ENCODE assay signal across 16 mouse cellular contexts in genomic region chr19:38729264-38729663, GRCm38 (mm10).
DNase-seq lines count a peak whose midpoint lies in the region; ATAC-seq and TF ChIP-seq lines count a peak whose summit lies in the region.
"Had no signal": no experiment of that assay in that cellular context is flagged by ENCODE, and none has a peak within 500 bp of the region (broad histone marks: within the 10 kb centered on the region; RNA-seq: fewer than 3 reads in every experiment).

No protein-coding gene starts in this region.

- TF ChIP-seq POLR2A in lung, adult 2 months (IDR thresholded peaks at IDR 0.05; ENCODE audit: borderline replicate concordance, extremely low read depth, low read depth, low read length) = no peak

- H3K9me3 ChIP-seq in forebrain, embryonic 12.5 days = no peaks in the 10 kb centered on the region
- no peaks in the 10 kb centered on the region for H3K9me3 ChIP-seq in forebrain, embryonic 15.5 days
- H3K9me3 ChIP-seq in hindbrain, embryonic 16.5 days (ENCODE audit: control insufficient read depth, low read length) = no peaks in the 10 kb centered on the region
- H3K9me3 ChIP-seq in neural tube, embryonic 14.5 days (ENCODE audit: control insufficient read depth, low read length) = no peaks in the 10 kb centered on the region
- H3K9me3 ChIP-seq: embryonic facial prominence, embryonic 13.5 days had no signal

- no peaks in the 10 kb centered on the region for H3K27me3 ChIP-seq in forebrain, embryonic 12.5 days
- no peaks in the 10 kb centered on the region for H3K27me3 ChIP-seq in forebrain, embryonic 15.5 days
- no peaks in the 10 kb centered on the region for H3K27me3 ChIP-seq in hindbrain, embryonic 16.5 days (replicated peaks; ENCODE audit: control insufficient read depth, insufficient read depth, low read length)
- no peaks in the 10 kb centered on the region for H3K27me3 ChIP-seq in neural tube, embryonic 14.5 days (ENCODE audit: control insufficient read depth, insufficient read depth, low read length)
- H3K27me3 ChIP-seq: embryonic facial prominence, embryonic 13.5 days had no signal

- no peaks in the 10 kb centered on the region for H3K36me3 ChIP-seq in forebrain, embryonic 12.5 days (replicated peaks)
- H3K36me3 ChIP-seq in forebrain, embryonic 15.5 days = 0 out of 2 replicates have a peak, but pooled peaks cover 1% of the 10 kb centered on the region
- no peaks in the 10 kb centered on the region for H3K36me3 ChIP-seq in hindbrain, embryonic 16.5 days (ENCODE audit: control insufficient read depth, insufficient read depth, low read length)
- H3K36me3 ChIP-seq in neural tube, embryonic 14.5 days (ENCODE audit: control insufficient read depth, insufficient read depth, low read length) = no peaks in the 10 kb centered on the region
- H3K36me3 ChIP-seq: embryonic facial prominence, embryonic 13.5 days had no signal

- peaks cover 9% of the 10 kb centered on the region for H3K4me1 ChIP-seq in forebrain, embryonic 12.5 days
- 0 out of 2 replicates have a peak, but pooled peaks cover 2% of the 10 kb centered on the region for H3K4me1 ChIP-seq in forebrain, embryonic 15.5 days
- no peaks in the 10 kb centered on the region for H3K4me1 ChIP-seq in hindbrain, embryonic 16.5 days (ENCODE audit: control insufficient read depth, insufficient read depth, low read depth, low read length)
- no peaks in the 10 kb centered on the region for H3K4me1 ChIP-seq in neural tube, embryonic 14.5 days (ENCODE audit: control insufficient read depth, insufficient read depth, low read length)
- H3K4me1 ChIP-seq in lung, adult 2 months (ENCODE audit: control insufficient read depth, insufficient read depth, low read length) = no peaks in the 10 kb centered on the region
- H3K4me1 ChIP-seq: embryonic facial prominence, embryonic 13.5 days had no signal

- ATAC-seq in forebrain, embryonic 12.5 days (ENCODE audit: low FRiP score) = peak; percentile 51; the same call in 1 of the 2 replicates
- ATAC-seq in forebrain, embryonic 15.5 days (replicated peaks) = no peak
- ATAC-seq in hindbrain, embryonic 16.5 days = peak; percentile 87
- ATAC-seq in neural tube, embryonic 14.5 days (ENCODE audit: low read depth) = peak; percentile 87; the same call in 1 of the 2 replicates

- no peak overlapping the region for H3K4me2 ChIP-seq in forebrain, embryonic 12.5 days
- no peak overlapping the region for H3K4me2 ChIP-seq in forebrain, embryonic 15.5 days (replicated peaks)
- H3K4me2 ChIP-seq in hindbrain, embryonic 16.5 days (ENCODE audit: low read length) = no peak overlapping the region
- no peak overlapping the region for H3K4me2 ChIP-seq in neural tube, embryonic 14.5 days (ENCODE audit: low read depth, low read length)
- H3K4me2 ChIP-seq: embryonic facial prominence, embryonic 13.5 days; heart, embryonic 11.5 days had no signal

- DNase-seq in retina, postnatal 1 day = peak; percentile 4
- no peak for DNase-seq in retina, embryonic 14.5 days (ENCODE audit: low spot score)
- no peak for DNase-seq in testis, postnatal 14 days (ENCODE audit: low spot score)
- DNase-seq in lung, adult 2 months = no peak
- DNase-seq: cerebellum, postnatal 14 days; gastrocnemius, postnatal 14 days; heart, postnatal 4 days; kidney, adult 2 months; kidney, postnatal 4 days; thymus, postnatal 4 days had no signal

- no peak overlapping the region for H3K4me3 ChIP-seq in forebrain, embryonic 12.5 days (replicated peaks)
- no peak overlapping the region for H3K4me3 ChIP-seq in forebrain, embryonic 15.5 days
- no peak overlapping the region for H3K4me3 ChIP-seq in hindbrain, embryonic 16.5 days (ENCODE audit: low read length)
- H3K4me3 ChIP-seq in neural tube, embryonic 14.5 days (ENCODE audit: low read depth, low read length) = no peak overlapping the region
- no peak overlapping the region for H3K4me3 ChIP-seq in lung, adult 2 months (replicated peaks; ENCODE audit: extremely low read depth, low read depth, low read length)
- H3K4me3 ChIP-seq: embryonic facial prominence, embryonic 13.5 days had no signal

- no peak overlapping the region for H3K27ac ChIP-seq in forebrain, embryonic 12.5 days
- no peak overlapping the region for H3K27ac ChIP-seq in forebrain, embryonic 15.5 days (replicated peaks)
- H3K27ac ChIP-seq in hindbrain, embryonic 16.5 days (ENCODE audit: low read depth, low read length) = no peak overlapping the region
- no peak overlapping the region for H3K27ac ChIP-seq in neural tube, embryonic 14.5 days (ENCODE audit: low read depth, low read length)
- H3K27ac ChIP-seq: embryonic facial prominence, embryonic 13.5 days had no signal

- no peak for TF ChIP-seq CTCF in lung, adult 2 months (IDR thresholded peaks at IDR 0.05; ENCODE audit: insufficient read depth, low read length)

- no peak overlapping the region for H3K9ac ChIP-seq in forebrain, embryonic 12.5 days
- no peak overlapping the region for H3K9ac ChIP-seq in forebrain, embryonic 15.5 days (replicated peaks)
- H3K9ac ChIP-seq in hindbrain, embryonic 16.5 days (ENCODE audit: low read depth, low read length) = no peak overlapping the region
- no peak overlapping the region for H3K9ac ChIP-seq in neural tube, embryonic 14.5 days (replicated peaks; ENCODE audit: low read depth, low read length)
- H3K9ac ChIP-seq: embryonic facial prominence, embryonic 13.5 days had no signal

- 7% methylated on average over 3 of the region's 3 CpGs for WGBS in forebrain, embryonic 12.5 days
- 4% methylated on average over 3 of the region's 3 CpGs for WGBS in forebrain, embryonic 15.5 days
- 14% methylated on average over 3 of the region's 3 CpGs for WGBS in hindbrain, embryonic 16.5 days
- WGBS in neural tube, embryonic 14.5 days = 23% methylated on average over 3 of the region's 3 CpGs
- WGBS in lung, adult 2 months = 22% methylated on average over 3 of the region's 3 CpGs
